Mouse (Mus musculus): ENCODE results near the gene Olfr791.

DNA sequence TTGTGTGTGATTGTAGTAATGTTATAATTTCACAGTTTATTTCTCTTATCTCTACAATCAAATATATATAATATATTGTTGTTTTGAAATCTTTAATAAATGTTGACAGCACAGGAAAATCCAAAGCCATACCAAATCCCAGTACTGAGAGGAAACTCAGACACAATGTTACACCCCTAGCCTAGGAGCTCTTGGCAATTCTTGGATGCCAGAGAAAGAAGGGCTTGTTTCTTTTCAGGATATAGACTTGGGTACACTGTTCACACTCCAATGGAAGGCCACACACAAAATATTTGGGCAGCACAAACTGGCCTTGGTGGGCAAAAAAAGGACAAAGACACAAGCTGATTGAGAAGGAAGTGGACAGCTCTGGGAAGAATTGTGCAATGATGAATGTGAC lies 47.9 kb upstream of the Olfr791 start:
- TF ChIP-seq POLR2A (IDR thresholded peaks at IDR 0.05; ENCODE audit: extremely low read depth, insufficient read depth, low read length) = no peak
- TF ChIP-seq CTCF (IDR thresholded peaks at IDR 0.05; ENCODE audit: extremely low read depth, insufficient read depth, low read length) = no peak

All from cortical plate, adult 2 months (tissue).